Mouse (Mus musculus): Measurements from ENCODE around the gene Afg3l1. TPM values are rescaled to one million over a fixed set of nuclear protein-coding genes. Genes with fewer than 3 reads are reported as not detected.
"Not testable (repeated sequence)": the region's sequence is repeated elsewhere in the genome, so short reads cannot be mapped to it uniquely, and the experiment has no call there.

The Afg3l1 gene
- polyA plus RNA-seq, 1 experiment = 21.4 TPM

DNA sequence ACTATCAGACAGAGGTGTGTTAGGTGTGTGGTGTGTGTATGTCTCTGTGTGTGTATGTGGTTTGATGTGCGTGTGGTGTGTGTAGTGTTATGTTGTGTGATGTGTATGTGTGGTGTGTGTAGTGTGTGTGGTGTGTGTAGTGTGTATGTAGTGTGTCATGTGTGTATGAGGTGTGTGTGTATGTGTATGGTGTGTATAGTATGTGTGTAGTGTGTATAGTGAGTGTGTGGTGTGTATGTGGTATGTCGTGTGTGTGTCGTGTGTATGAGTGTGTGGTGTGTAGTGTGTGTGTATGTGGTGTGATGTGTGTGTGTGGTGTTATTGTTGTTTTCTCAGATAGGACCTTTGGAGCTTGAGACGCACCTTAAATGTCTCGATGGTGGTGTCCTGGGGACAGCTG is 35.4 kb upstream of the Afg3l1 start:
- no peak for DNase-seq
- H3K4me1 ChIP-seq (ENCODE audit: control insufficient read depth, insufficient read depth, low read length) = peaks cover 3% of the 10 kb centered on the region; the same call in 1 of the 2 replicates
- TF ChIP-seq CTCF (IDR thresholded peaks at IDR 0.05; ENCODE audit: insufficient read depth, low read length) = no peak
- no peak for TF ChIP-seq POLR2A (IDR thresholded peaks at IDR 0.05; ENCODE audit: borderline replicate concordance, extremely low read depth, low read depth, low read length)
- 81% methylated on average over 5 of the region's 5 CpGs for WGBS
- no peak overlapping the region for H3K4me3 ChIP-seq (replicated peaks; ENCODE audit: extremely low read depth, low read depth, low read length)

DNA sequence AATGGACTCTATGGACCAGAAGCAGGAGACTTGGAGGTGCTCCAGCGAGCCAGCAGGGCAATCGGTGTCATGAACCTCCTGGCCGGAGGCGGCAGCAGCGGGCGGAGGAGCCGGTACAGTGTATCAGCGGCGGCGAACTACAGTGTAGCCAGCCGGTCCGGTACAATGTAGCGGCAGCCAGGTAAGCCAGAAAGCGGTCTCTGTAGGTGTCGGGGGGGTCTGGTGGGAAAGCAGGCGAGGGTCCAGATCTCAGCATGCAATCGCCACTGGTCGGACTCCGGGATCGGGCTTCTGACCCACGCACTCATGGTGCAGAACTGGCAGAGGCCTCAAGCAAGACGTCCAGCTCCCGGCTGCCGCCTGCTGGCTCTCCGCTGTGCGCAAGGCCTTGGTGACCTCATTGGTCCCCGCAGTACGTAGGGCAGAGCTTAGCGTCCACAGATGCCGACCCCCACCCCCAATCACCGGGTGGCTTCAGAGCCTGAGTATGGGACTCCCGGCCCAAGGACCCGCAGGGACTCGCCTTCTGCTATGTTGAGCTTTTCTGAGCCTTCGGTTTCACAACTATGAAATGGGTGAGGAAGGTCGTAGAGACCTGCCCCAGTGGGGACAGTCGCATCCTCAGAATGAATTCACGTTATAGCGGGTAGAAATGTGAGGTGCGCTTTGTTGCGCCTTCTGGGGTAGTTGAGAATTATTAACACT is 34.7 kb upstream of the Afg3l1 start:
- WGBS = under 1% methylated on average over 41 of the region's 41 CpGs
- peak; percentile 94 for DNase-seq
- Histone ChIP-seq H3K4me1 (ENCODE audit: control insufficient read depth, insufficient read depth, low read length) (peaks cover 3% of the 10 kb centered on the region; the same call in 1 of the 2 replicates), H3K4me3 (replicated peaks; ENCODE audit: extremely low read depth, low read depth, low read length) (peak overlapping the region; percentile 74)
- peak; percentile 28; the same call in 1 of the 2 replicates for TF ChIP-seq POLR2A (IDR thresholded peaks at IDR 0.05; ENCODE audit: borderline replicate concordance, extremely low read depth, low read depth, low read length)
- peak; percentile 73 for TF ChIP-seq CTCF (IDR thresholded peaks at IDR 0.05; ENCODE audit: insufficient read depth, low read length)

DNA sequence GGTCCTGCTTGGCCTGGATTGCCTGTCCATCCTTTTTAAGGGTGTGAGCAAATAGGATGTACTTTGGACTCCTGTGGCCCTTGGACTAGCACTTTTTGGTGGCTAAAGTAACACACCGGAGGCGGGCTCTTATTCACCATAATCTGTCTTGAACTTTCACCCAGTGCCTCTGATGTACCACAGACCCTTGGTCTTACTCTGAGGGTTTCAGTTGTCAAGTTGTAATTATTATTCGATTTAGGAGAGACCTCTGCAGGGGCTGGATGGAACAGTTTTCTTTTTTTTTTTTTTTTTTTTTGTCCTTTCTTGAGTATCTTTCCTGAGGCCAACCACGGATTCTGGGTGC is 34.2 kb upstream of the Afg3l1 start:
- peak overlapping the region; percentile 74 for H3K4me3 ChIP-seq (replicated peaks; ENCODE audit: extremely low read depth, low read depth, low read length)
- TF ChIP-seq POLR2A (IDR thresholded peaks at IDR 0.05; ENCODE audit: borderline replicate concordance, extremely low read depth, low read depth, low read length) (no peak), CTCF (IDR thresholded peaks at IDR 0.05; ENCODE audit: insufficient read depth, low read length) (no peak)
- no peak for DNase-seq
- H3K4me1 ChIP-seq (ENCODE audit: control insufficient read depth, insufficient read depth, low read length) = peaks cover 3% of the 10 kb centered on the region; the same call in 1 of the 2 replicates
- 14% methylated on average over 4 of the region's 4 CpGs for WGBS

DNA sequence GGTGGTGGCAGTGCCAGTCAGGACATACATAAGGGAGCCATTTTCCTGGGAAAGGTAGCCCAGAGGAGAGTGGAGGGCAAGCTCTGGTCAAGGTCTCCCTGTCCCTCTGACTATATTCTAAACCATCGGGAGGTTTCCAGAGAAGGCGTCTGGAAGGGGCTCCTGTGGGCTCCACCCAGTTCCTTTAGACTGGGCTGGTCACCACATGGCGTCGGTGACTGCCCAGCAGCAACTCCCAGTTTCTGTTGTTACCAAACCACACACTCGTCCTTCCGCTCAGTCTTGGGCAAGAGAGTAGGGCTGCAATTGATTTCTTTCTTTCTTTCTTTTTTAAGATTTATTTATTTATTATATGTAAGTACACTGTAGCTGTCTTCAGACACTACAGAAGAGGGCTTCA is 33.6 kb upstream of the Afg3l1 start:
- WGBS = 75% methylated on average over 6 of the region's 6 CpGs
- H3K4me1 ChIP-seq (ENCODE audit: control insufficient read depth, insufficient read depth, low read length) = peaks cover 3% of the 10 kb centered on the region; the same call in 1 of the 2 replicates
- no peak overlapping the region for H3K4me3 ChIP-seq (replicated peaks; ENCODE audit: extremely low read depth, low read depth, low read length)
- TF ChIP-seq POLR2A (IDR thresholded peaks at IDR 0.05; ENCODE audit: borderline replicate concordance, extremely low read depth, low read depth, low read length) (no peak), CTCF (IDR thresholded peaks at IDR 0.05; ENCODE audit: insufficient read depth, low read length) (no peak)
- no peak for DNase-seq

DNA sequence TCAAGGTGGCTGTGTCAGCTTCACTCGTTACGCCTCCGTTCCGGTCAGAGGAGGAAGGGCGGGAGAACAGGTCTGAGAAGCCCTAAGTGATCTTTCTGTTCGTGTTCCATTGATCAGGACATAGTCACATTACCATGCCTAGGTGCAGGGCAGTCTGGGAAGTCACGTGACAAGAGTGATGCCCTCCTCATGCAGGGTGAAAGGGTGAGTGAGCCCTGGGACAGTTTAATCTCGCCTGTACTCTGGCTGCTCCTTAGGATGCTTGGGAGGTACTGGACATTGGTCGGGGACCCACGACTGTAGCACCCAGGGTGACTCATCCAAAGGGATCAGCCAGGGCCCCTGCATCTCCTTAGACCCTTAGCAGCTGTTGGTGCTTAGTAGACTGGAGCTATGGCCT is 31.7 kb upstream of the Afg3l1 start:
- Histone ChIP-seq H3K4me3 (replicated peaks; ENCODE audit: extremely low read depth, low read depth, low read length) (no peak overlapping the region), H3K4me1 (ENCODE audit: control insufficient read depth, insufficient read depth, low read length) (peaks cover 3% of the 10 kb centered on the region; the same call in 1 of the 2 replicates)
- 79% methylated on average over 10 of the region's 10 CpGs for WGBS
- no peak for DNase-seq
- TF ChIP-seq POLR2A (IDR thresholded peaks at IDR 0.05; ENCODE audit: borderline replicate concordance, extremely low read depth, low read depth, low read length) (no peak), CTCF (IDR thresholded peaks at IDR 0.05; ENCODE audit: insufficient read depth, low read length) (no peak)

DNA sequence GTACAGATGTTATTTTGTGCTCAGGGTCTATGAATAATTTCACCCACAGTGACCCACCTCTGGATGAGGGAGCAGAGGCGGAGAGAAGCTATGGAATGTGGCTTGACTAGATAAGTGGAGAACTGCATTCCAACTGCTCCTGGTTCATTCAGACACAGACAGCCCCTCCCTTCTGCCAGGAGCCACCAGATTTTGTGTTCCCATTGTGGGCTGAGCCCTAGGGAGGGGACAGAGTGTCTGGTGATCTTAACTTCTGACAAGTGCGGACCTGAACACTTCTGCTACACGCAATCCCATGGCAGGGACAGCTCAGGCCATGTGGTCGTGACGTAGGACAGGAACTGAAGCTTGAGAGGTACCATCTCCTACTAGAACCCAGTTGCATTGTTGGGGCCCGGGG is 30.9 kb upstream of the Afg3l1 start:
- no peak overlapping the region for H3K4me3 ChIP-seq (replicated peaks; ENCODE audit: extremely low read depth, low read depth, low read length)
- 76% methylated on average over 6 of the region's 6 CpGs for WGBS
- peaks cover 3% of the 10 kb centered on the region; the same call in 1 of the 2 replicates for H3K4me1 ChIP-seq (ENCODE audit: control insufficient read depth, insufficient read depth, low read length)
- no peak for DNase-seq
- TF ChIP-seq CTCF (IDR thresholded peaks at IDR 0.05; ENCODE audit: insufficient read depth, low read length) = no peak
- TF ChIP-seq POLR2A (IDR thresholded peaks at IDR 0.05; ENCODE audit: borderline replicate concordance, extremely low read depth, low read depth, low read length) = no peak

DNA sequence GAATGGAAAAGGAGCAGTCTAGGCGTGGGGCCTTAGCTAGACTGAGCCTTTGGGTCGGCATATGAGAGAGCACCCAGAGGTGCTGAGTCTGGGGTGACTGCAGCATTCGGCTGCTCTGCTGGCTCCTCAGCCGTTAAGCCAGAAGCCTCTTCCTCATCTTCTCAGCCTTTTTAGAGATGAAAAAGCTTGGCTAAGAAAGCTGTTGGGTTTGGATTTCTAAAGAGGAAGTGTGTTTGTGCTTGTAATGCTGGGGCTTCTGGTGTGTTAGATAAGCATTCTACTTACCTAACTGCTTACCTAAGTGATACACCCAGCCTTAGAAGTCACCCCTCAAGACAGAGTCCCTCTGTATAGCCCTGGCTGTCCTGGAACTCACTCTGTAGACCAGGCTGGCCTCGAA is 26.9 kb upstream of the Afg3l1 start:
- TF ChIP-seq CTCF (IDR thresholded peaks at IDR 0.05; ENCODE audit: insufficient read depth, low read length) (no peak), POLR2A (IDR thresholded peaks at IDR 0.05; ENCODE audit: borderline replicate concordance, extremely low read depth, low read depth, low read length) (no peak)
- 88% methylated on average over 5 of the region's 5 CpGs for WGBS
- H3K4me1 ChIP-seq (ENCODE audit: control insufficient read depth, insufficient read depth, low read length) = no peaks in the 10 kb centered on the region

DNA sequence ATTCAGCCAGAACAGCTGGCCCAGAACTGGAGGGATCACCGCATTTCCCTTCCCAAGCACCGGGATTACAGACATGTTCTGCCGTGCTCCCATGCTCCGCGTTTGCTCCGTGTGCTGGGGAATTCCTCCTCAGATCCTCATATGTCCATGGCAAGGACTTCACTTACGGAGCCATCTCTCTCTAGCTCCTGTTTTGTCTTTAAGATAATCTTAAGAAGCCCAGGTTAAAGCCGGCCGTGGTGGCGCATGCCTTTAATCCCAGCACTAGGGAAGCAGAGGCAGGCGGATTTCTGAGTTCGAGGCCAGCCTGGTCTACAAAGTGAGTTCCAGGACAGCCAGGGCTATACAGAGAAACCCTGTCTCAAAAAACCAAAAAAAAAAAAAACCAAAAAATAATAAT is 26.0 kb upstream of the Afg3l1 start:
- DNase-seq; H3K4me1 ChIP-seq (ENCODE audit: control insufficient read depth, insufficient read depth, low read length); H3K4me3 ChIP-seq (replicated peaks; ENCODE audit: extremely low read depth, low read depth, low read length): not testable (repeated sequence)
- WGBS = 94% methylated on average over 12 of the region's 12 CpGs

More for the DNA sequence above, 26.9 kb upstream of the Afg3l1 start:
- no peak overlapping the region for H3K4me3 ChIP-seq (replicated peaks; ENCODE audit: extremely low read depth, low read depth, low read length)
- DNase-seq = no peak

DNA sequence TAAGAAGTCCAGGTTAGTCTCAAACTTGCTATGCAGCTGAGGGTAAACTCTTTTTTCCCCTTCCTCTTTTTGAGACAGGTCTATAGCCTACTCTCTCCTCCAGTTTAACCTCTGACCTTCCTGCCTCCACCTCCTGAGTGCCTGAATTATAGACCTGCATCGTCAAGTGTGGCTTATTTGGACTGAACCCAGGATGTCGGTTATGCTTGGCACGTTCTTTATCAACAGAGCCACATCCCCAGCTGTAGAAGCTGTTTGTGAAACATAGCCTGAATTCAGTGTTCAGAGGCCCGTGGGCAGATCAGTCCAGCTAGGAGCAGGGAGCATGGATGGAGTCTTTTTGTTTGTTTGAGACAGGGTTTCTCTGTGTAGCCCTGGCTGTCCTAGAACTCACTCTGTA is 25.6 kb upstream of the Afg3l1 start:
- no peaks in the 10 kb centered on the region for H3K4me1 ChIP-seq (ENCODE audit: control insufficient read depth, insufficient read depth, low read length)
- DNase-seq = no peak
- H3K4me3 ChIP-seq (replicated peaks; ENCODE audit: extremely low read depth, low read depth, low read length) = no peak overlapping the region
- no peak for TF ChIP-seq POLR2A (IDR thresholded peaks at IDR 0.05; ENCODE audit: borderline replicate concordance, extremely low read depth, low read depth, low read length)
- no peak for TF ChIP-seq CTCF (IDR thresholded peaks at IDR 0.05; ENCODE audit: insufficient read depth, low read length)
- WGBS = 54% methylated on average over 4 of the region's 4 CpGs

DNA sequence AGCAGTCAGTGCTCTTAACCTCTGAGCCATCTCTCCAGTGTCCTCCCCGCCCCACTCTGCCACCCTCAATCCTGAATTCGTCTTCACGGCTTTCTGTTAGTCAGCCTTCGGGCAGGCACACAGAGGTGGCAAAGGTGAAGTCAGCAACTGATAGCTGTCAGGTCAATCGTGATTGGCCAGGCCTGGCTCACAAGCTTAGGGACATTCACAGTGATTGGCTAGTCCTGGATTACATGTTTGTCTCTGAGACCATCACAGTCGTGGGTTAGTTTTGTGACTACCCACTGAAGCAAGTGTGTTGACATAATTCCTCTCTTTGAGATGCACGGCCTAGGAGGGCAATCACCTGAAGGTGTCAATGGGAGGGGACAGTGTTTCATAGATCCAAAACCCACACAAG is 24.4 kb upstream of the Afg3l1 start:
- H3K4me3 ChIP-seq (replicated peaks; ENCODE audit: extremely low read depth, low read depth, low read length) = no peak overlapping the region
- no peak for DNase-seq
- TF ChIP-seq CTCF (IDR thresholded peaks at IDR 0.05; ENCODE audit: insufficient read depth, low read length) = no peak
- no peak for TF ChIP-seq POLR2A (IDR thresholded peaks at IDR 0.05; ENCODE audit: borderline replicate concordance, extremely low read depth, low read depth, low read length)
- no peaks in the 10 kb centered on the region for H3K4me1 ChIP-seq (ENCODE audit: control insufficient read depth, insufficient read depth, low read length)
- 76% methylated on average over 7 of the region's 7 CpGs for WGBS

Data from lung, adult 2 months (tissue).